Mouse (Mus musculus) neural tube, embryonic 12.5 days (tissue): ENCODE data around the gene Ube2dnl2. TPM values are rescaled to one million over a fixed set of nuclear protein-coding genes. Genes with fewer than 3 reads are reported as not detected.

ENCODE experiments used
- ATAC-seq: fragments of 200-750 bp; cut with Nextera tagmentation; 2 replicates; pipeline ENCODE4 v1.8.0; 2017; ENCODE audit warnings: low read depth, mild to moderate bottlenecking, moderate TSS enrichment, moderate library complexity; ENCODE audit not compliant: low FRiP score
- H3K27ac ChIP-seq: fragments of 300-500 bp; sonication (generic); 2 replicates; pipeline ENCODE4 v1.5.1; 2016
- H3K27me3 ChIP-seq: fragments of 300-500 bp; sonication (generic); replicated peaks from 2 replicates; pipeline ENCODE4 v1.6.1; 2016; ENCODE audit warnings: mild to moderate bottlenecking
- H3K36me3 ChIP-seq: fragments of 300-500 bp; sonication (generic); 2 replicates; pipeline ENCODE4 v1.6.1; 2016; ENCODE audit warnings: mild to moderate bottlenecking
- H3K4me1 ChIP-seq: fragments of 300-500 bp; sonication (generic); 2 replicates; pipeline ENCODE4 v1.6.1; 2016
- H3K4me2 ChIP-seq: fragments of 300-500 bp; sonication (generic); replicated peaks from 2 replicates; pipeline ENCODE4 v1.6.1; 2016; ENCODE audit warnings: mild to moderate bottlenecking
- H3K4me3 ChIP-seq: fragments of 300-500 bp; sonication (generic); 2 replicates; pipeline ENCODE4 v1.5.1; 2016
- H3K9ac ChIP-seq: fragments of 300-500 bp; sonication (generic); 2 replicates; pipeline ENCODE4 v1.6.1; 2016; ENCODE audit warnings: mild to moderate bottlenecking
- H3K9me3 ChIP-seq: fragments of 300-500 bp; sonication (generic); 2 replicates; pipeline ENCODE4 v1.6.1; 2016; ENCODE audit warnings: mild to moderate bottlenecking
- WGBS: fragments of 180-500 bp; shearing (Covaris S2); methylation state at CpG from one replicate; pipeline ENCODE4 v1.1.7; 2016; 5-methylcytosine and 5-hydroxymethylcytosine counted together
- polyA plus RNA-seq: library from polyadenylated mRNA; unstranded; fragments of >200 nt; fragmentation: Nextera tagmentation; extraction: Ambion mirVana; gene quantifications from 2 replicates; pipeline ENCODE4 v1.2.1, GENCODE M21; 2016

Gene Ube2dnl2
- not detected in 2 replicates for polyA plus RNA-seq

- no peak for ATAC-seq
- no peak within 1 kb of the TSS for H3K9ac ChIP-seq
- no peaks in the 10 kb centered on the region for H3K27me3 ChIP-seq
- 73% methylated on average over 1 of the region's 1 CpGs for WGBS
- no peak within 1 kb of the TSS for H3K4me2 ChIP-seq
- no peak within 1 kb of the TSS for H3K4me3 ChIP-seq
- no peaks in the 10 kb centered on the region for H3K9me3 ChIP-seq
- H3K27ac ChIP-seq = no peak within 1 kb of the TSS
- H3K4me1 ChIP-seq = no peaks in the 10 kb centered on the region
- no peaks in the 10 kb centered on the region for H3K36me3 ChIP-seq
These were observed at the start of gene Ube2dnl2 for GRCm38 (mm10) chrX:114907282-114907681. Ube2dnl2 (plus strand) TSS chrX:114907582.

- Histone ChIP-seq H3K36me3 (no peaks in the 10 kb centered on the region), H3K4me1 (no peaks in the 10 kb centered on the region), H3K27ac (no peak overlapping the region), H3K9me3 (no peaks in the 10 kb centered on the region), H3K27me3 (no peaks in the 10 kb centered on the region), H3K4me3 (no peak overlapping the region), H3K9ac (no peak overlapping the region), H3K4me2 (no peak overlapping the region)
- no peak for ATAC-seq
These were observed 11.9 kb upstream of the Ube2dnl2 start for GRCm38 (mm10) chrX:114895489-114895888.

- H3K9me3 ChIP-seq = no peaks in the 10 kb centered on the region
- H3K9ac ChIP-seq = no peak overlapping the region
- no peaks in the 10 kb centered on the region for H3K4me1 ChIP-seq
- no peak overlapping the region for H3K27ac ChIP-seq
- no peak overlapping the region for H3K4me3 ChIP-seq
- no peak for ATAC-seq
- no peak overlapping the region for H3K4me2 ChIP-seq
- 87% methylated on average over 3 of the region's 3 CpGs for WGBS
- H3K27me3 ChIP-seq = no peaks in the 10 kb centered on the region
- H3K36me3 ChIP-seq = no peaks in the 10 kb centered on the region
These were observed 9.9 kb upstream of the Ube2dnl2 start for GRCm38 (mm10) chrX:114897506-114897905.

GRCm38 (mm10) chrX:114903391-114903790, 4.0 kb upstream of the Ube2dnl2 start:
- Histone ChIP-seq H3K4me1 (no peaks in the 10 kb centered on the region), H3K9ac (no peak overlapping the region), H3K4me3 (no peak overlapping the region), H3K27me3 (no peaks in the 10 kb centered on the region), H3K36me3 (no peaks in the 10 kb centered on the region), H3K27ac (no peak overlapping the region), H3K4me2 (no peak overlapping the region), H3K9me3 (no peaks in the 10 kb centered on the region)
- no peak for ATAC-seq

GRCm38 (mm10) chrX:114904712-114905111, 2.7 kb upstream of the Ube2dnl2 start, which contains the start of gene Ube2dnl1:
Ube2dnl1 (plus strand) TSS chrX:114905012.
- Histone ChIP-seq H3K9me3 (no peaks in the 10 kb centered on the region), H3K4me2 (no peak within 1 kb of the TSS), H3K36me3 (no peaks in the 10 kb centered on the region), H3K27ac (no peak within 1 kb of the TSS), H3K4me1 (no peaks in the 10 kb centered on the region), H3K4me3 (no peak within 1 kb of the TSS), H3K9ac (no peak within 1 kb of the TSS), H3K27me3 (no peaks in the 10 kb centered on the region)
- ATAC-seq = no peak
- WGBS = 74% methylated on average over 5 of the region's 5 CpGs

GRCm38 (mm10) chrX:114955066-114955465, 47.7 kb downstream of the Ube2dnl2 start:
- ATAC-seq = no peak
- H3K9ac ChIP-seq = no peak overlapping the region
- no peaks in the 10 kb centered on the region for H3K4me1 ChIP-seq
- no peaks in the 10 kb centered on the region for H3K36me3 ChIP-seq
- H3K27me3 ChIP-seq = no peaks in the 10 kb centered on the region
- 36% methylated on average over 1 of the region's 1 CpGs for WGBS
- H3K4me2 ChIP-seq = no peak overlapping the region
- H3K9me3 ChIP-seq = no peaks in the 10 kb centered on the region
- no peak overlapping the region for H3K4me3 ChIP-seq
- no peak overlapping the region for H3K27ac ChIP-seq

Other genes with a start within 250 kb of the Ube2dnl2 start
- not detected in 2 replicates for gene Ube2dnl1, start 2.6 kb upstream of the Ube2dnl2 start, polyA plus RNA-seq